Mouse (Mus musculus) heart, adult 2 months (tissue): Measurements from ENCODE around the gene Gm49395. TPM values are rescaled to one million over a fixed set of nuclear protein-coding genes. Genes with fewer than 3 reads are reported as not detected.

Experiments
- DNase-seq, 2 experiments: peaks; one replicate each; pipeline ENCODE4 v3.0.0; 2021
- H3K27ac ChIP-seq: fragments of 200-600 bp; 2 replicates; pipeline ENCODE4 v1.8.1; 2022
- H3K27me3 ChIP-seq: fragments of 200-500 bp; 2 replicates; pipeline ENCODE4 v1.6.1; 2012; ENCODE audit warnings: mild to moderate bottlenecking, low read length, inconsistent platforms, mixed read lengths; ENCODE audit not compliant: control insufficient read depth, insufficient read depth
- H3K36me3 ChIP-seq: fragments of 200-500 bp; 2 replicates; pipeline ENCODE4 v1.6.1; 2012; ENCODE audit warnings: low read length, inconsistent platforms; ENCODE audit not compliant: control insufficient read depth, insufficient read depth
- H3K4me1 ChIP-seq: fragments of 200-500 bp; 2 replicates; pipeline ENCODE4 v1.6.1; 2011; ENCODE audit warnings: low read length; ENCODE audit not compliant: control insufficient read depth, insufficient read depth
- H3K4me3 ChIP-seq: fragments of 200-600 bp; 2 replicates; pipeline ENCODE4 v1.8.1; 2022
- H3K79me2 ChIP-seq: fragments of 200-500 bp; replicated peaks from 2 replicates; pipeline ENCODE4 v1.6.1; 2012; ENCODE audit warnings: mild to moderate bottlenecking, inconsistent platforms, low read length, moderate library complexity, mixed read lengths; ENCODE audit not compliant: control insufficient read depth, insufficient read depth
- H3K9ac ChIP-seq: fragments of 200-500 bp; 2 replicates; pipeline ENCODE4 v1.6.1; 2012; ENCODE audit warnings: low read depth, mild to moderate bottlenecking, control low read depth, inconsistent platforms, low read length, mixed read lengths
- CTCF ChIP-seq: fragments of 200-600 bp; IDR thresholded peaks from 2 replicates; pipeline ENCODE4 v1.8.1; 2022; ENCODE audit warnings: antibody characterized with exemption, mild to moderate bottlenecking, moderate library complexity
- EP300 ChIP-seq: fragments of 200-500 bp; IDR thresholded peaks from 2 replicates; pipeline ENCODE4 v1.6.1; 2011; ENCODE audit warnings: low read depth, low read length, control low read depth; ENCODE audit not compliant: insufficient read depth
- POLR2A ChIP-seq: fragments of 200-500 bp; IDR thresholded peaks from 2 replicates; pipeline ENCODE4 v1.6.1; 2011; ENCODE audit warnings: mild to moderate bottlenecking, low read depth, low read length, control low read depth; ENCODE audit not compliant: insufficient read depth
- WGBS: fragments of 180-500 bp; shearing (Covaris S2); methylation state at CpG from one replicate; pipeline ENCODE4 v1.1.7; 2018; 5-methylcytosine and 5-hydroxymethylcytosine counted together
- intact Hi-C: fragments of 180-260 bp; cut with DNase I; formaldehyde crosslinking; loops from one replicate; pipeline ENCODE4 v1.15.1; 2025
- long read RNA-seq: library from polyadenylated mRNA; stranded (forward); transcript quantifications from one replicate; pipeline ENCODE4 v2.0.0, GENCODE M21; 2021
- polyA plus RNA-seq: library from polyadenylated mRNA; depleted of rRNA; stranded (reverse); fragments of >200 nt; gene quantifications from 2 replicates; pipeline ENCODE4 v1.2.3, GENCODE M21; 2012; rRNA removed
- total RNA-seq, 2 experiments: library from RNA; stranded (reverse); gene quantifications; 2 replicates each; pipeline ENCODE4 v1.2.3; 2021

Gene Gm49395
- total RNA-seq = 10 to 100 TPM in 1 of 2 experiments, 1 to 10 TPM in 1; 7.8 to 10.5 TPM
- polyA plus RNA-seq = 0.64 and 2.4 TPM in 2 replicates
- long read RNA-seq, partial matches to known transcripts = 0 of 1 reads
- long read RNA-seq, other reads (novel, unspliced or antisense) = 1 of 1 reads

DNA sequence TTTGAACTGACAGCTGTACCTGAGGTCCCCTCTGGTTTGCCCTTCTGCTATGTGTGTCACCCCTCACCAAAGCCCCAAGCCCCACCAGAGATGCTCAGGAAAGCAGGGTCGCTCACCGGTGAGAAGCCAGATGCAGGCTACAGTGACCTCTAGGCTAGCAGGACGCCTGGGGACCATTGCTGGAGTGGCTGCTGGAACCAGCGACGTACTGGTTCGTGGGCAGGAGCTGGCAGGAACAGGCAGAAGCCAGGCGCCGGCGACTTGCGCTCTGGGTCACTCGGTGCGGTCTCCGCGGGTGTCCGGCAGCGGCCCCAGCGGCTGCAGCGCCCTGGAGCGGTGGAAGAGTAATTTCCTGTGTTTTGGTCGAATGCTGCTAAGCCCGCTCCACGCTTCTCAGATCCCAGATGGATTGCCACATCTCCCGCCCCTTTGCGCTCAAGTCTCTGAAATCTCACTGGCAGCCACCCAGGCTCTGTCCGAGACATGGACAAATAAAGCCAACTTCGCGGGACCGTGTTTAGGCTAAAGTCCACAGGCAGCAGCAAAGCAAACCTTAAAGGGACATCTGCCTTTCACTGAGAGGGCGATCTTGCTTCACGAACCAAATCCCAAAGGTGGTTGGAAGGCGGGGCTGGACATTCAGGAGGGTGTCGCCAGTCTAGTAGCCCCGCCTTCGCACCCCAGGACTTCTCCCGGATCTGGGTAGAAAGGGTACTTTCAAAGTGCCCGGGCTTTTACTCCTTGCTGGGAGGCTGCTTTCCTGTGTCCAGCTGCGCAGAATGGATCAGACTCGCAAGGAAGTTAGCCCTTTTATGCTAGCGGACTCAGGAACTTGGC, at the start of gene Gm49395, which contains the start of gene Itga1:
Gene Gm49395 (minus strand): TSS at position 567 of the 837 bp plus-strand sequence.
Gene Itga1 (minus strand): TSS at position 610 of the 837 bp plus-strand sequence.
- peaks cover 2% of the 10 kb centered on the region; the same call in 1 of the 2 replicates for H3K79me2 ChIP-seq
- H3K9ac ChIP-seq = peak within 1 kb of the TSS; percentile 89
- H3K4me1 ChIP-seq = peaks cover 10% of the 10 kb centered on the region
- no peaks in the 10 kb centered on the region for H3K27me3 ChIP-seq
- H3K27ac ChIP-seq = peak within 1 kb of the TSS; percentile 97
- under 1% methylated on average over 39 of the region's 39 CpGs for WGBS
- intact Hi-C loops = loop anchor here (1.0 to 5.0 kb wide), 4 partner anchors 11 to 116 kb away; partner anchors contain the start of gene Pelo
- H3K4me3 ChIP-seq = peak within 1 kb of the TSS; percentile 81
- peak; percentile 88 to 90 for DNase-seq
- peaks cover 14% of the 10 kb centered on the region for H3K36me3 ChIP-seq
- TF ChIP-seq EP300 = 0 out of 2 replicates have a peak, but pooled peaks have one; percentile 57
- peak; percentile 85 for TF ChIP-seq POLR2A
- TF ChIP-seq CTCF = peak; percentile 61

- Histone ChIP-seq H3K36me3 (peaks cover 7% of the 10 kb centered on the region), H3K4me1 (peaks cover 1% of the 10 kb centered on the region), H3K9ac (no peak overlapping the region), H3K79me2 (no peaks in the 10 kb centered on the region), H3K27ac (peak overlapping the region; percentile 62), H3K4me3 (no peak overlapping the region), H3K27me3 (no peaks in the 10 kb centered on the region)
- 39% methylated on average over 1 of the region's 1 CpGs for WGBS
- TF ChIP-seq CTCF (no peak), POLR2A (no peak)
- no peak for DNase-seq
- intact Hi-C loops = loop anchor here (2.0 to 5.0 kb wide), 2 partner anchors 30 to 37 kb away; no protein-coding TSS in a partner anchor
Measured at GRCm38 (mm10) chr13:115150602-115151001, 48.9 kb upstream of the Gm49395 start.

- 92% methylated on average over 6 of the region's 6 CpGs for WGBS
- H3K27me3 ChIP-seq = no peaks in the 10 kb centered on the region
- H3K4me1 ChIP-seq = peaks cover 1% of the 10 kb centered on the region
- intact Hi-C loops = loop anchor here (2.0 to 5.0 kb wide), 2 partner anchors 29 to 37 kb away; no protein-coding TSS in a partner anchor
- no peaks in the 10 kb centered on the region for H3K79me2 ChIP-seq
- no peak for TF ChIP-seq EP300
- no peak for TF ChIP-seq CTCF
- TF ChIP-seq POLR2A = no peak
- H3K36me3 ChIP-seq = peaks cover 7% of the 10 kb centered on the region
- H3K9ac ChIP-seq = no peak overlapping the region
- peak overlapping the region; percentile 47; the same call in 1 of the 2 replicates for H3K27ac ChIP-seq
- no peak for DNase-seq
- H3K4me3 ChIP-seq = no peak overlapping the region
Measured at GRCm38 (mm10) chr13:115149849-115150248, 48.1 kb upstream of the Gm49395 start.

GRCm38 (mm10) chr13:115143575-115143974, 41.9 kb upstream of the Gm49395 start:
- intact Hi-C loops = no loop called here
- no peaks in the 10 kb centered on the region for H3K36me3 ChIP-seq
- H3K4me1 ChIP-seq = no peaks in the 10 kb centered on the region
- TF ChIP-seq EP300 (no peak), POLR2A (no peak), CTCF (no peak)
- 87% methylated on average over 2 of the region's 2 CpGs for WGBS
- no peaks in the 10 kb centered on the region for H3K79me2 ChIP-seq
- no peak overlapping the region for H3K9ac ChIP-seq
- H3K27ac ChIP-seq = peak overlapping the region; percentile 30
- no peaks in the 10 kb centered on the region for H3K27me3 ChIP-seq
- H3K4me3 ChIP-seq = no peak overlapping the region
- DNase-seq = no peak

DNA sequence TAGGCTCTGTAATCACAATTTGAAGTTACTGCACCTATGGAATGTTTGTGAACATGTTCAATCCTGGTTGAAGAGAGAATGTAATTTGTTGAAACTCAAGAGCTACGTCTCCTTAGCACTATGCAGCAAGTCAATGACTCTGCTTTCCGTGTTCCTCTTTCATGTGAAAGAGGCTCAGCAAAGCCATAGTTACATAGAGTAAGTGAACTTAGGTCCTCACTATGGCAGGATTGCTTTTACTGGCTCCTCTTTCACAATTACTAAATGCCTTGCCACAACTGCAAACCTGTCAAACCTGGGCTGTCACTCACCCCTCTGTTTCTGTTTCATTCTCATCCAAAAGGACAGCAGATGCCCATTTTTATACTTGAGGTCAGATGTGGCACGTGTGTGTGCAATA, 40.3 kb upstream of the Gm49395 start:
- no peaks in the 10 kb centered on the region; the same call in 1 of the 2 replicates for H3K36me3 ChIP-seq
- TF ChIP-seq POLR2A (no peak), CTCF (no peak), EP300 (no peak)
- intact Hi-C loops = no loop called here
- peaks cover 1% of the 10 kb centered on the region; the same call in 1 of the 2 replicates for H3K4me1 ChIP-seq
- no peak for DNase-seq
- no peak overlapping the region for H3K9ac ChIP-seq
- no peak overlapping the region for H3K4me3 ChIP-seq
- H3K79me2 ChIP-seq = no peaks in the 10 kb centered on the region
- 92% methylated on average over 3 of the region's 3 CpGs for WGBS
- H3K27ac ChIP-seq = no peak overlapping the region
- no peaks in the 10 kb centered on the region for H3K27me3 ChIP-seq

GRCm38 (mm10) chr13:115138513-115138912, 36.8 kb upstream of the Gm49395 start:
- Histone ChIP-seq H3K27ac (no peak overlapping the region), H3K79me2 (no peaks in the 10 kb centered on the region), H3K4me3 (no peak overlapping the region), H3K27me3 (no peaks in the 10 kb centered on the region), H3K36me3 (no peaks in the 10 kb centered on the region; the same call in 1 of the 2 replicates), H3K9ac (no peak overlapping the region), H3K4me1 (peaks cover 1% of the 10 kb centered on the region)
- intact Hi-C loops = no loop called here
- 88% methylated on average over 7 of the region's 7 CpGs for WGBS
- TF ChIP-seq CTCF (no peak), EP300 (no peak), POLR2A (no peak)
- no peak for DNase-seq
